Mouse (Mus musculus) activated CD4-positive, CD25-positive, alpha-beta regulatory T cell, adult 4 months (primary cell): Measurements from ENCODE around the gene Actn4. TPM values are rescaled to one million over a fixed set of nuclear protein-coding genes. Genes with fewer than 3 reads are reported as not detected.

ENCODE experiments used
- ATAC-seq: one replicate; pipeline ENCODE4 v1.8.0; 2017
- polyA plus RNA-seq, 2 experiments: library from polyadenylated mRNA; unstranded; fragments of 100-300 nt; shearing (Covaris generic); gene quantifications; one replicate each; pipeline ENCODE4 v1.2.1; 2017

Actn4 gene
- 100 to 1,000 TPM in 1 of 2 experiments, 10 to 100 TPM in 1; 84.6 to 128 TPM for polyA plus RNA-seq

GRCm38 (mm10) chr7:28961927-28962670 lies at the start of gene Actn4:
Gene Actn4 (minus strand): TSS chr7:28962340.
- ATAC-seq, result peak; percentile 92

- ATAC-seq, result no peak
Measured at GRCm38 (mm10) chr7:29008714-29009113, 46.6 kb upstream of the Actn4 start.

DNA sequence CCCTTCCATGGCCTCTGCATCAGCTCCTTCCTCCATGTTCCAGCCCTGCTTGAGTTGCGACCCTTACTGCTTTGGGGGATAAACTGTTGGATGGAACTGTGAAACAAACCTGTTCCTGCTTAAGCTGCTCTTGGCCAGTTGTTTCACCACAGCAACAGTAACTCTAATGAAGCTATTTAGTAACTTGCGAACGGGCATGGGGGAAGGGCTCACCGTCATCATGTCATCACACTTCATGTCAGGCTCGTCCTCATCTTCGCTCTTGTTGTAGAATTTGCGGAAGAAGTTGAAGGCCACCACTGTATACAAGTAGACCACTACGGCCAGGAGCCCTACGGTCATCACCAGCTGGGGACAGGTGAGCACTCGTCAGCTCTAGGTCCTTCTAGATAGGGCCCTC lies 46.0 kb upstream of the Actn4 start:
- no peak for ATAC-seq

GRCm38 (mm10) chr7:29007224-29008101 lies 45.3 kb upstream of the Actn4 start:
- ATAC-seq, result no peak

DNA sequence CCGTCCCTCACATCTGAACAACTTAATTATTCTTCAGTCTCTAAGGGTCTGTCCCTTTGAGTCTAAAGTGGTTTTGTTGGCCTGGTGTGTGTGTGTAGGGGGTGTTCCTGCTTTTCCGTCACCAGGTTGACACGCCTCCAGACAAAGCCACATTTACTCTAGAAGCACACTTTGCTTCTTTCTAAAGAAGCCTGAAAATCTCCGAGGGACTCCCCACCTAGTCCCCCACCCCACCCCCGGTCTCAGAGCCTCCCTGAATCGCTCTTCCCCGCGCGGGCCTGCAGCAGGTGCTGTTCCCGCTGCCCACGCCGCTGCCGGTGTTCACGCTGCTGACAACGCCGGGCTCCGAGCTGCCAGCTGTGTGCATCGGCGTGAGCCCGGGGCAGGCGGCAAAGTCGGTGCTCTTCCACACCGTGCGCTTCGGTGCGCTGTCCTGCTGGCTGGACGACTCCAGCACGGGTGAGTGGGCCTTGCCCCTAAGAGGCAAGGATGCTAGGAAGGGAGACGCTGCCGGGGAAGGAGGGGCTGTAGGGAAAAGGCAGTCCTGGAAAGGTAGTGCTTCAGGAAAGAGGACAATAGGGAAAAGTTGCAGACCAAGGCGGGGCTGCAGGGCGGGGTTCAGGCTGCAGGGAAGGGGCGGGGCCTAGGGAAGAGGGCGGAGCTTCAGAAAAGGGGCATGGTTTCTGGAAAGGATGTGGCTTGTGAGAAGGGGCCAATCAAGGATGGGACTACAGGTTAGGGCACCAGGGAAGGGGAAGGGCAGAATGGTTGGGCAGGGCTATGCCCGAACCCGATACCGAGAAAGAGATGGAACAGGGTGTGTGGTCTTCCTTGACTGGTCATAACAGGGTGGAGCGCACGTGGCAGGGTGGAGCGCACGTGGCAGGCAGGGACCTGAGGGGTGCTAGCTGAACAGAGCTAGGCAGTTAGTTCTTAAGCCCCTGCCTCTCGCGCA lies 38.8 kb upstream of the Actn4 start:
- peak; percentile 83 for ATAC-seq

DNA sequence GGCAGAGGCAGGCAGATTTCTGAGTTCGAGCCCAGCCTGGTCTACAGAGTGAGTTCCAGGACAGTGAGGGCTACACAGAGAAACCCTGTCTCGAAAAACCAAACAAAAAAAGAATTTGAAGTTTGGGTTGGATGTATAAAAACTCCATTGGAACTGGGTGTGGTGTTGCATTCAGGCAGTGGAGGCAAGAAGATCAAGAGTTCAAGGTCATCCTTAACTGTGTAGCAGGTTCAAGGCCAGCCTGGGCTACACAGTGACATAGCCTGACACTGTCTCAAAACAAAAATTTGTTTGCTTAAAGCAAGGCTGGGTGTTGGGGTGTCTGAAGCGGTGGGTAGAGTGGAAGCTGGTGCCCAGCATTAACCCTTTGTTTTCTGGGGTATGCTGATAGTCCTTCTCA lies 31.3 kb upstream of the Actn4 start:
- ATAC-seq, result no peak

DNA sequence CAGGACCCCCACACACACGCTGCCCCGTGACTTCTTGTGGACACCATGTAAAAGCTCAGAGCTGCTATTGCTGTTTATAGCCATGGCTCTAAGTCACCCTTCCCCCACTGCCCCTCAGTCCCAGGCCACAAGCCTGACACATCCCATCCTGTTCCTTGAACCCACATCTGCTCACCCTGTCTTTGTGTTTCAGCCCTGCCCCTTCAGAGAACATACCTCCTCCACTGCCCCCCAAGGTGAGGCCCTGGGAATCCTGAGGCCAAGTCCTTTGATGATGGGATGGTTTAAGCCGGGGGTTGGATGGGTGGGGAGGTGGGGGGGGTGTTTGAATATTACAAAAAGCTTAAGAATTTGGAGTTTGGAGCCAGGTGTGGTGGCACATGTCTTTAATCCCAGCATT lies 30.9 kb upstream of the Actn4 start:
- no peak for ATAC-seq

GRCm38 (mm10) chr7:28991616-28992015 lies 29.5 kb upstream of the Actn4 start:
- ATAC-seq, result no peak

- ATAC-seq, result no peak
Measured at GRCm38 (mm10) chr7:28990766-28991273, 28.7 kb upstream of the Actn4 start.

- ATAC-seq, result no peak
Measured at GRCm38 (mm10) chr7:28985207-28985606, 23.1 kb upstream of the Actn4 start.

GRCm38 (mm10) chr7:28984452-28984851 lies 22.3 kb upstream of the Actn4 start:
- no peak for ATAC-seq

- ATAC-seq, result no peak
Measured at GRCm38 (mm10) chr7:28983849-28984248, 21.7 kb upstream of the Actn4 start.

DNA sequence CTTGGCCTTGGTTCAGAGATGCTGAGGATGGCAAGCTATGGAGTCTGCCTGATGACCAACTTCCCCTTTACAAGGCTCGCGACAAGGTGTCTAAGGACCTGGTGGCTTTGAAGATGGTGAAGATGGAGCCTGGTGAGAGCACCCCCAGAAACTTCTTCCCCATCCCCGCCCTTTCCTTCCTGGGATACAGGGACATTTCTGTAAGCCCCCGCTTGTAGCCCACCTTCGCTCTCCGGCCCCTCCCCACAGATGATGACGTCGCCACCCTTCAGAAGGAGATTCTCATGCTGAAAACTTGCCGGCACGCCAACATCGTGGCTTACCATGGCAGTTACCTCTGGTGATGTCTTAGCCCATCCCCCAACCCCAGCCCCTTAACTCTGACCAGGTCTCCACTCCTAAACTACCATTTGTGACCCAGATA lies 21.0 kb upstream of the Actn4 start:
- no peak for ATAC-seq

DNA sequence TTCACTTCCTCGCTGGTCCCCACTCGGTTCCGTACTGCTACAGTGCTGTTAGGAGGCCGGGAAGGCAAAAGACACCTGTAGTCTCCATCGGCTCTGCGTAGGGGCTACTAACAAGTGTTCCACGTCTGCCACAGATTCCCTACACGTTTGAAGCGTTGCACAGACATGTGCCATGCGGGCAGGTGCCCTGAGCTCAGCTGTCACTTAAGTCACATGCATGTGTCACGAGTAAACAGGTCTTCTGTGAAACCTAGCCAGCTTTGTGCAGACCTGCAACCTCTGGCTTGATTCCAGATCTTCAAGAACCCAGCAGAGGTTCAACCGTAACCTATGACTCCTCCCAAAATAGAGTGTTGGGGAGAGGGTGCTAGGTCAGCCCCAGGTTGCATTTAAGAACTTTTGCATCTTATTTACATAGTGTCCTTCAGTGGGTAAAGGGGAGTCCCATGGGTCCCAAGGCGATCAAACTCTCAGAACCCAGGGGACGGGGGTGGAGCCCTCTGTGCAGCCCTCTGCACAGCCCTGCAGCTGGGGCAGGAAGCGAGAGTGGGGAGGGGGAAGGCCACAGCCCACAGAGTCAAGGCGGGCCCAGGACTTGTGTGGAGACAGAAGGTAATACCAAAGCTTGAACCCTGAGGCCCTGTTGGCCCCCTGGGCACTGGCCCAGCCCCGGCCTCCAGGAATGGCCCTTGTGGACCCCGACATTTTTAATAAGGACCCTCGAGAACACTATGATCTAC lies 20.3 kb upstream of the Actn4 start:
- peak; percentile 83 for ATAC-seq

DNA sequence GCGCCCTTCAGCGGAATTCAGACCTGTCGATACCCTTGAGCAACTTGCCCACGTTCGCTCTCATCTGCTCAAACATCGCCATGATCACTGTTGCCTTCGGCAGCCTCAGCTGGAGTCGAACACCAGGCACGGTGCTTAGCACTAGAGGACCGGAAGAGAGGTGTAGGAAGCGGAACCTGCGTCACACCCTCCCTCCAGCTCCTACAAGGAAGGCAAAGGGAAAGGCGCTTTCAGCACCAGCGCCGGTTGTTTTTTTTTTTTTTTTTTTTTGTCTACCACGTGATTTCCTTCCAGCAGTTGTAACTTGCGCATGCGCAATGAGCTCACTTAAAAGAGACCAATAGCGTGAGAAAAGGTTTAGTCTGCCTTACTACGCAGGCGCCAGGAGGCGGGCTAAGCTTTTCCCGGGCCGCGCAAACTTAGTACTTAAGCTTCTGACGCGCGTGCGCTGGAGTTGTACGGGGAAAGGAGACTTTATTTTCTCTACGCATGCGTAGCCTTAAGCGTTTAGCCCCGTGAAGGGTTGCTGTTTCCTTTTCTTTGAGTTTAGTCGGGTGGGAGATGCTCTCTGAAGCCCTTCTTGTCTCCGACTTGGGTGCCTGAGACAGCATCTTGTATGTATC lies 19.6 kb upstream of the Actn4 start, which contains the start of the genes Eif3k and Map4k1:
Eif3k (minus strand) TSS at position 214 of the 623 bp plus-strand sequence.
Map4k1 (plus strand) TSS at position 400 of the 623 bp plus-strand sequence.
- ATAC-seq, result peak; percentile 75

GRCm38 (mm10) chr7:28977556-28977955 lies 15.4 kb upstream of the Actn4 start:
- ATAC-seq, result no peak

GRCm38 (mm10) chr7:28973025-28973424 lies 10.9 kb upstream of the Actn4 start:
- ATAC-seq, result no peak

DNA sequence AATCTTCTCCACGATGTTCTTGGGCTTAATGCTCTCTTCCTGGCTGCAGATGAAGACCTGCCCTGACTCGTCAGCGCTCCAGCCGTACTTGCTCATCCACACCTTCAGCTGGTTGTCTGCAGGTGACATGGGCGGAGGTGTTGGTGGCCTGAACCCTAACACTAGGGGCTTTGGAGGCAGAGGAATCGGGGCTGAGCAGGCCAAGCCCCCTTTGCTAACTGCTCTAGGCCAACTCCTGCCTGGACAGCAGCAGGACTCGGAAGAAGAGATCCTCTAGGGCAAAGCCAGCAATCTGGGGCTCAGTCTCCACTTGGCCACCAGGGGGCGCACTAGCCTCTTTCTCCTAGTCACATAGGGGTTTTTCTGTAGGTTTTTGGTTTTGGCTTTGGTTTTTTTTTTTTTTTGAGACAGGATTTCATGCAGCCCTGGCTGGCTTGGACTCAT lies 10.4 kb upstream of the Actn4 start:
- ATAC-seq, result no peak

- no peak for ATAC-seq
Measured at GRCm38 (mm10) chr7:28971770-28972269, 9.7 kb upstream of the Actn4 start.

- ATAC-seq, result no peak
Measured at GRCm38 (mm10) chr7:28971029-28971428, 8.9 kb upstream of the Actn4 start.
